Mouse (Mus musculus) c-Kit-positive CD71-positive TER-119-positive erythroid progenitor cells, embryonic 14.5 days (primary cell): ENCODE results near the gene Maml2.

Source experiments
- DNase-seq: peaks from one replicate; pipeline ENCODE4 v3.0.0-alpha.2; 2013; ENCODE audit warnings: low spot score

Maml2 gene

DNA sequence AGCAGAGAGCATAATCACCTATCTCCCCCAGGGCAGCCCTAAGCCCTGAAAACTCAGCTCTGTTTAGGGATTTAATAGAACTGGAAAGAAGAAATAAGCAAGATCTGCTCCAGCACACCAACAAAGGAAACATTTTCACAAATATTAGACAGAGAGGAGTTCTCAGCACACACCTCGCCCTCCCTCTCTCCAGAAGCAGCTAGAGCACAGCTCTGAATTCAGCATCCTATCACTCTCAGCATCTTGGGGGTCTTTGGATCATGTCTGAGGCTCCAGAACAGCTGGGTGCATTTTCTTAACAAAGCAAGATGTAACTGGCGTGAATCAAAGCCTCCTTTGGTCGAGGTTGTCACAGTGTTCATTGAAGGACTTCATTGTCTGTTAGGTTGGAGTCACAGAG lies 12.5 kb downstream of the Maml2 start:
- no peak for DNase-seq

- DNase-seq = no peak
Measured at GRCm38 (mm10) chr9:13311094-13311493, 13.3 kb downstream of the Maml2 start.

DNA sequence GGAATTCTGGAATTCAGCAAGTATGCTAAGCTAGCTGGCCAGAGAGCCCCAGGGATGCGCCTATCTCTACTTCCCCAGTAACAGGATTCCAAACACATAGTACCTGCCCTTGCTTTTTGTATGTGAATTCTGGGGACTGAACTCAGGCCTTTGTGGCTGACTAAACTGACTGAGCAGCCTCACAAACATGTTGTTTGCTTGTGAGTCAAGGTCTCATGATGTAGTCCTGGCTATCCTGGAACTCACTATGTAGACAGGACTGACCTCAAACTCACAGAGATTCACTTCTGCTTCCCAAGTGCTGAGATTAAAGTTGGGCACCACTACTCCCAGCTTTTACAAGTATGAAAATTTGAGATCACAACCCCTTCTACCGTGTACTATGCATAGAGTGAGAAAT lies 16.2 kb downstream of the Maml2 start:
- DNase-seq = no peak

- no peak for DNase-seq
Measured at GRCm38 (mm10) chr9:13314577-13315004, 16.8 kb downstream of the Maml2 start.

DNA sequence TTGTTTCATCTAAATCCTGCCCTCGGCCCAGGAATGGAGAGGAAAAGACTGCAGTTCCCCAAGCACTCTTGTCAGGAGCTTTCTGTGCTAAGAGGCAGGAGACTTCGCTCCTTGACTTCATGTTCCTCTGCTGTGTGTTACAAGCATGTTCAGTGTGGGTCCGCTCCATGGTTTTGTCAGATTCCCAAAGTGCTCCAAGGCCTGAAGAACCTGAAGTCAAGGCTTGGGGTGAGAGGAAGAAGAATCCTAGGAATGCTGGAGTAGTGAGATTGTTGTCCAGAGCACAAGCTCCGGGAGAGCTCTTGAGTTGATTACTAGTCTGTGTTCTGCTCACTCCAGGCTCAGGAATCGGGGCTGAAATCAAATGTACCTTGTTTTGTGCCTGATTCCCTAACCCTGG lies 17.6 kb downstream of the Maml2 start:
- no peak for DNase-seq

GRCm38 (mm10) chr9:13319566-13319965 lies 21.8 kb downstream of the Maml2 start:
- no peak for DNase-seq

GRCm38 (mm10) chr9:13320800-13321364 lies 23.1 kb downstream of the Maml2 start:
- DNase-seq = no peak

- DNase-seq = no peak
Measured at GRCm38 (mm10) chr9:13323074-13323473, 25.3 kb downstream of the Maml2 start.

GRCm38 (mm10) chr9:13323612-13324011 lies 25.9 kb downstream of the Maml2 start:
- no peak for DNase-seq

GRCm38 (mm10) chr9:13414230-13414766 lies 116.5 kb downstream of the Maml2 start:
- DNase-seq = no peak

GRCm38 (mm10) chr9:13425031-13425940 lies 127.5 kb downstream of the Maml2 start:
- DNase-seq = no peak

GRCm38 (mm10) chr9:13429477-13430125 lies 131.8 kb downstream of the Maml2 start:
- no peak for DNase-seq

- DNase-seq = no peak
Measured at GRCm38 (mm10) chr9:13430302-13430701, 132.5 kb downstream of the Maml2 start.

DNA sequence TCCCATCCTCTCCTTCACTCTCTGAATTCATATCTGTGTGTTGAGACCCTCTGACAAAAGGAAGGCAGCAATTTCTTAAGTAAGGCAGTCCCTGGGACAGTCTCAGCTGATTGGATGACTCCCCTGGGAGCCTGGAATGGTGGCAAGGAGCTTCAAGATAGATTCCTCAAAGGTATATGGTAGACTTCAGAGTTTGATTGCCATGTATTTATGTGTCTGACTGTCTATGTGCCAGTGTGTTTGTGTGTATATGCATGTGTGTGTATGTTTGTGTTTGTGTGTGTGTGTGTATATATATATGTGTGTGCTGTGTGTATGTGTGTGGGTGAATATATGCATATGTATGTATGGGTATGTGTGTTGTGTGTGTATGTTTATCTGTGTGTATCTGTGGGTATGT lies 133.0 kb downstream of the Maml2 start:
- no peak for DNase-seq

DNA sequence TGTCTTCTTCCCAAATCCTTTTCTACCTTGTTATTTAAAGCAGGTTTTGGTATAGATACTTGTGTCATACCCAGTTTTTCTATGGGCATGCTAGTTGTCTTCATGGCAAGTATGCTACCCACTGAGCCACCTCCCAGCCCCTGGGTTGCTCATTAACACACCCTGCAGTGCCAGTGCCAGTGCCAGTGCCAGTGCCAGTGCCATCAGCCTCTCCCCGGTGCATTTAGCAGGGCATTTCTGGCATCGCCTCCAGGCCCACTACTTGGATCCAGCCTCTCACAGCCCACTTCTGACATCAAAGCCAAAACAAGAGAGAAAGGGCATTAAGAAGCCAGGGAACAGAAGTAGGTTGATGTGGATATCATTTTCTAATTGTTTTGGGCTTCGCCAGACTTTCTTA lies 133.9 kb downstream of the Maml2 start:
- DNase-seq = no peak

- no peak for DNase-seq
Measured at GRCm38 (mm10) chr9:13433501-13434090, 135.8 kb downstream of the Maml2 start.

GRCm38 (mm10) chr9:13440911-13441310 lies 143.2 kb downstream of the Maml2 start:
- DNase-seq = no peak

DNA sequence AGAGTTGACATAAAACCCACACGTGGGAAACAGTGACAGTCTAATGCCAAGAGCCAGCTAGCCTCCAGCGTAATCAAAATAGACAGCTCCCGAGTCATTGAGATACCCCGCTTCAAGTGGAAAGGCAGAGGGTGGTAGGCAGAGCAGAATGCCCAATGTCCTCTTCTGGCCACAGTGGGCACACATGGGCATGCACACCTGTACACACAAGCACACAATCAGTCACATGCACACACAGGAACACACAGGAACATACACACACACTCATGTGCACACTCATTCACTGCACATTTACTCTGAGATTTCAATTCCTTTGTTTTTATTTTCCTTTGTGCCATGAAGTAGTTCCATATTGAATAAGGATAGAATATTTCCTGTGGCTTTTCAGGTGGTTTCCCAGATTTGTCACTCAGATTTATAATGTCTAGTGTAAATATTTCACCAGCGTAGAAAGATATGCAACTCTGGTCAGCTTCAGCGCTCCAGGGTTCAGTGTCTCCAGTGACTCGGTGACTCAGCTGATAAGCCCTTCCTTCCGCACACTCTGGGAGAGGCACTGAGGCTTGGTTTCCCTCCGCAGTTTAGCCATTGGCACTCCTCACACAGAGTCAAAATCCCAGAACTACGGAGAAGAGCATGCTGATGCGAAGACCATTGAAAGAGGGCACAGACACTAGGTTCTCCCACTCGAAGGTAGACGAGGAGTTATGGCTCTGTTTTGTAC lies 144.4 kb downstream of the Maml2 start:
- no peak for DNase-seq

GRCm38 (mm10) chr9:13443484-13444211 lies 145.9 kb downstream of the Maml2 start:
- no peak for DNase-seq

DNA sequence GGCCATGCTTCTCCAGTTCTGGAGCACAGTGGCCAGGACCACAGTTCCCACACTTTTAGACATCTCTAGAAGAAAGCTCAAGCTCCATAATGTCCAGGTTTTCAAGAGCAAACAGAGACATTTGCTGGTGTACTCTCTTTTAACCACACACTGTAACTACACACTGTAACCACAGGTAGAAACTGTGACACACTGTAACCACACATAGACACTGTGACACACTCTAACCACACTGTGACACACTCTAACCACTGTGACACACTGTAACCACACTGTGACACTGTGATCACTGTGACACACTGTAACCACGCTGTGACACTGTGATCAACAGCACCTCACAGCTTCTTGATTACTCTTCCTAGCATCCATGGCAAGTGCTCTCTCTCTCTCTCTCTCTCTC lies 148.5 kb downstream of the Maml2 start:
- no peak for DNase-seq

- no peak for DNase-seq
Measured at GRCm38 (mm10) chr9:13446703-13447285, 149.0 kb downstream of the Maml2 start, which contains the start of gene Gm17571. Gene Gm17571, minus strand, starts transcription at chr9:13446753.
